Mouse (Mus musculus) liver, embryonic 14.5 days (tissue): ENCODE results near the gene Zfp872.

Source experiments
- CTCF ChIP-seq: IDR thresholded peaks from 2 replicates; pipeline ENCODE4 v1.5.1; 2016; ENCODE audit warnings: antibody characterized with exemption, low read depth, control low read depth
- EP300 ChIP-seq: IDR thresholded peaks from 2 replicates; pipeline ENCODE4 v1.6.1; 2016; ENCODE audit warnings: antibody characterized with exemption, low read depth

DNA sequence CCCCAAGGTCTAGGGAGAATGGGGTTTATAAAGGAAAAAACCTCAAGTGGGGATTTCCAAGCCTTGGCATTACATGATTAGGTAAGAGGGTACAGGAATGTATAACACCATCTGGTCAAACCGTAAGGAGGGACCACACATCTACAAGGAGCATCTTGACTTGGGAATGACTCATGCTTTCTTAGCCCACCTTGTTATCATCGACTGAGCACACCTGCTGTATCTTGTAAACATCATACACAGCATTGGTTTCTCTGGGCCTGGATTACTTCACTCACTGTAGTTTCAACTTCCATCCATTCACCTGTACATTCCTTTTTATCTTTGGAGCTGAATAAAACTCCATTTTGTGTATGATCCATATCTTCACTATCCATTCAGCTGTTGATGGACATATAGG, 56.4 kb downstream of the Zfp872 start:
- TF ChIP-seq CTCF = no peak
- no peak for TF ChIP-seq EP300
